Mouse (Mus musculus): Measurements from ENCODE around the gene Henmt1. TPM values are rescaled to one million over a fixed set of nuclear protein-coding genes. Genes with fewer than 3 reads are reported as not detected.

Gene Henmt1
- total and polyA plus RNA-seq, 2 experiments from 2014 or later = 1.3 to 2.6 TPM

DNA sequence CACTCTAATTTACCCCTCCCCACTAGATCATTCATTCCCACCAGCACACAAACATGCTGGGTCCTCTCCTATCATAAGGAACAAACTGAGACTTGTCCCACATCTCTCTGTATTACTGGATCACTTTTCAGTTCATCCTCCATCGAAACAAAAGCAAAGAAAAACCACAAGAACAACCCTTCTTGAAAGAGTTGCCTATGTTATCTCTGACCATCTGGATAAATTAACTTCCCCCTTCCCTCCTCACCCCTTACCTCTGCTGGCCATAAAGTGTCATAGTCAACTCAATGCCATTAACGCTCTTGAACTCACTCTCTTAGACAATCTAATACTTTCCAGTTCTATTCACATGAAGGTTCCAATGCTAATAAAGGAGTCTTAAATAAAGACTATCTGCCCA lies 54.8 kb downstream of the Henmt1 start:
- no peak overlapping the region for H3K9ac ChIP-seq (replicated peaks; ENCODE audit: low read length, poor library complexity, severe bottlenecking)
- DNase-seq (ENCODE audit: low spot score) (no peak), ATAC-seq (ENCODE audit: low FRiP score) (no peak)
- no peaks in the 10 kb centered on the region for H3K9me3 ChIP-seq (ENCODE audit: low read length)
- H3K36me3 ChIP-seq (ENCODE audit: insufficient read depth, low read length) = peaks cover 18% of the 10 kb centered on the region
- H3K4me3 ChIP-seq (ENCODE audit: low read depth, low read length) = no peak overlapping the region
- no peaks in the 10 kb centered on the region for H3K27me3 ChIP-seq (ENCODE audit: insufficient read depth, low read length)
- no peak for TF ChIP-seq CTCF (IDR thresholded peaks at IDR 0.05)
- H3K27ac ChIP-seq (ENCODE audit: low read depth, low read length) = no peak overlapping the region
- WGBS = 95% methylated on average over 2 of the region's 2 CpGs
- no peaks in the 10 kb centered on the region for H3K4me1 ChIP-seq (ENCODE audit: insufficient read depth, low read length)
- H3K4me2 ChIP-seq (ENCODE audit: low read depth, low read length, poor library complexity, severe bottlenecking) = no peak overlapping the region

DNA sequence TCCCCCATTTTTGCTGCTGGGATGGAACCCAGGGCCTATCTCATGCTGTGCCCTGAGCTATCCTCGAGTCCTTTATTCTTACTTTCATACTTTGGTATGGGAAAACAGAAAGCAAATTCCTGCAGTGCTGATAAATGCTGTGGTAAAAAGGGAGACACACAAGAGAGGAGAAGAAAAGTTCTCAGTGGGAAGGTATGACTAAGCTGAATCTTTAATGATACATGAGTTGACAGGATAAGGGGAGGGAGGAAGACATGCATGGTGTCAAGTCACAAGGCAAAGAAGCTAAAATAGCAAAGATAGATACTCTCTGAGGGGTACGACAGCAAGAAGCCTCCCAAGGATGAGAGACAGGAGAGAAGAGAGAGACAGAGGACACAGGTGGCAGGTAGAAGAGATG lies 55.7 kb downstream of the Henmt1 start:
- TF ChIP-seq CTCF (IDR thresholded peaks at IDR 0.05) = no peak
- no peak overlapping the region for H3K4me3 ChIP-seq (ENCODE audit: low read depth, low read length)
- no peaks in the 10 kb centered on the region for H3K4me1 ChIP-seq (ENCODE audit: insufficient read depth, low read length)
- ATAC-seq (ENCODE audit: low FRiP score) = no peak
- H3K9me3 ChIP-seq (ENCODE audit: low read length) = no peaks in the 10 kb centered on the region
- H3K27ac ChIP-seq (ENCODE audit: low read depth, low read length) = no peak overlapping the region
- no peak overlapping the region for H3K9ac ChIP-seq (replicated peaks; ENCODE audit: low read length, poor library complexity, severe bottlenecking)
- no peaks in the 10 kb centered on the region for H3K27me3 ChIP-seq (ENCODE audit: insufficient read depth, low read length)
- 85% methylated on average over 2 of the region's 2 CpGs for WGBS
- no peak overlapping the region for H3K4me2 ChIP-seq (ENCODE audit: low read depth, low read length, poor library complexity, severe bottlenecking)
- peaks cover 10% of the 10 kb centered on the region for H3K36me3 ChIP-seq (ENCODE audit: insufficient read depth, low read length)
- DNase-seq (ENCODE audit: low spot score) = no peak

DNA sequence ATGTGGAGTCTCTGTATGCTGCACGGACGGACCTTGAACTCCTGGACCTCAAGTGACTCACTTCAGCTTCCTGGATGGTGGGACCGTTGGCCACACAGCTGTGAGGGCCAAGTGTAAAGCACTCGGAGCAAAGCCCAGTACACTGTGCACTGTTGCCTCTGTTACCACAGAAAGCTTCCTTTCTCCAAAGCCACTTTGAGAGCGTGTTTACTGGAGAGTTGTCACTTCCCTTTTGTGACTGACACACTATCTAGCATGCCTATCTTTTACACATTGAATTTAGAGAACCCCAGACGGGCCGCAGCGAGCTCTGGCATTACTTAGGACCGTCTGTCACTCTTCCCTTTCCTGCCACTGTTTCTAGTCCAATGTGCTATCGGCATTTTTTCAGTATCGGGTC lies 57.6 kb downstream of the Henmt1 start:
- no peak for TF ChIP-seq CTCF (IDR thresholded peaks at IDR 0.05)
- no peak overlapping the region for H3K9ac ChIP-seq (replicated peaks; ENCODE audit: low read length, poor library complexity, severe bottlenecking)
- no peaks in the 10 kb centered on the region for H3K4me1 ChIP-seq (ENCODE audit: insufficient read depth, low read length)
- 85% methylated on average over 11 of the region's 11 CpGs for WGBS
- no peak for ATAC-seq (ENCODE audit: low FRiP score)
- DNase-seq (ENCODE audit: low spot score) = no peak
- H3K9me3 ChIP-seq (ENCODE audit: low read length) = no peaks in the 10 kb centered on the region
- no peak overlapping the region for H3K4me3 ChIP-seq (ENCODE audit: low read depth, low read length)
- H3K36me3 ChIP-seq (ENCODE audit: insufficient read depth, low read length) = peaks cover 16% of the 10 kb centered on the region; the same call in 1 of the 2 replicates
- H3K27ac ChIP-seq (ENCODE audit: low read depth, low read length) = no peak overlapping the region
- H3K27me3 ChIP-seq (ENCODE audit: insufficient read depth, low read length) = no peaks in the 10 kb centered on the region
- H3K4me2 ChIP-seq (ENCODE audit: low read depth, low read length, poor library complexity, severe bottlenecking) = no peak overlapping the region

- H3K4me2 ChIP-seq (ENCODE audit: low read depth, low read length, poor library complexity, severe bottlenecking) = no peak overlapping the region
- H3K36me3 ChIP-seq (ENCODE audit: insufficient read depth, low read length) = peaks cover 20% of the 10 kb centered on the region; the same call in 1 of the 2 replicates
- no peak overlapping the region for H3K27ac ChIP-seq (ENCODE audit: low read depth, low read length)
- 64% methylated on average over 4 of the region's 4 CpGs for WGBS
- no peaks in the 10 kb centered on the region for H3K9me3 ChIP-seq (ENCODE audit: low read length)
- H3K4me1 ChIP-seq (ENCODE audit: insufficient read depth, low read length) = no peaks in the 10 kb centered on the region
- H3K4me3 ChIP-seq (ENCODE audit: low read depth, low read length) = no peak overlapping the region
- no peaks in the 10 kb centered on the region for H3K27me3 ChIP-seq (ENCODE audit: insufficient read depth, low read length)
- no peak overlapping the region for H3K9ac ChIP-seq (replicated peaks; ENCODE audit: low read length, poor library complexity, severe bottlenecking)
- no peak for DNase-seq (ENCODE audit: low spot score)
- no peak for ATAC-seq (ENCODE audit: low FRiP score)
- TF ChIP-seq CTCF (IDR thresholded peaks at IDR 0.05) = no peak
These were observed 58.1 kb downstream of the Henmt1 start for GRCm38 (mm10) chr3:108997762-108998161.

DNA sequence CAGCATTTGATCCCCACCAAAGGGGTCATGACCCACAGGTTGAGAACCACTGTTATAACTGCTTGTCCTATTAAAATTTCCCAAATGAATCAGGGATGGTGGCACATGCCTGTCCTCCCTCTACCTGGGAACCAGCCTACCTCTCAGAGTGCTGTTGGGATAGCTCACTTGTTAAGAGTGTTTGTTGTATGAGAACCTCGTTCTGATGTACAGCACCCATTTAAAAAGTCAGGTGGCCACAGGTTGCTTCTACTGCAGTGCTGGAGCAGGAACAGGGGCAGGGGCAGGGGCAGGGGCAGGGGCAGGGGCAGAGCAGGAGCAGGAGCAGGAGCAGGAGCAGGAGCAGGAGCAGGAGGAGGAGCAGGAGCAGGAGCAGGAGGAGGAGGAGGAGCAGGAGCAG lies 59.5 kb downstream of the Henmt1 start:
- 82% methylated on average over 1 of the region's 1 CpGs for WGBS
- DNase-seq (ENCODE audit: low spot score) (no peak), ATAC-seq (ENCODE audit: low FRiP score) (no peak)
- Histone ChIP-seq H3K9ac (replicated peaks; ENCODE audit: low read length, poor library complexity, severe bottlenecking) (no peak overlapping the region), H3K4me2 (ENCODE audit: low read depth, low read length, poor library complexity, severe bottlenecking) (no peak overlapping the region), H3K4me1 (ENCODE audit: insufficient read depth, low read length) (no peaks in the 10 kb centered on the region), H3K4me3 (ENCODE audit: low read depth, low read length) (no peak overlapping the region), H3K9me3 (ENCODE audit: low read length) (no peaks in the 10 kb centered on the region), H3K36me3 (ENCODE audit: insufficient read depth, low read length) (peaks cover 20% of the 10 kb centered on the region; the same call in 1 of the 2 replicates), H3K27me3 (ENCODE audit: insufficient read depth, low read length) (no peaks in the 10 kb centered on the region), H3K27ac (ENCODE audit: low read depth, low read length) (no peak overlapping the region)
- no peak for TF ChIP-seq CTCF (IDR thresholded peaks at IDR 0.05)

- Histone ChIP-seq H3K9me3 (ENCODE audit: low read length) (no peaks in the 10 kb centered on the region), H3K4me3 (ENCODE audit: low read depth, low read length) (no peak overlapping the region), H3K4me2 (ENCODE audit: low read depth, low read length, poor library complexity, severe bottlenecking) (no peak overlapping the region), H3K4me1 (ENCODE audit: insufficient read depth, low read length) (no peaks in the 10 kb centered on the region), H3K9ac (replicated peaks; ENCODE audit: low read length, poor library complexity, severe bottlenecking) (no peak overlapping the region), H3K27ac (ENCODE audit: low read depth, low read length) (no peak overlapping the region), H3K27me3 (ENCODE audit: insufficient read depth, low read length) (no peaks in the 10 kb centered on the region), H3K36me3 (ENCODE audit: insufficient read depth, low read length) (peaks cover 15% of the 10 kb centered on the region; the same call in 1 of the 2 replicates)
- WGBS = 81% methylated on average over 5 of the region's 5 CpGs
- ATAC-seq (ENCODE audit: low FRiP score) (no peak), DNase-seq (ENCODE audit: low spot score) (no peak)
- TF ChIP-seq CTCF (IDR thresholded peaks at IDR 0.05) = no peak
These were observed 66.1 kb downstream of the Henmt1 start for GRCm38 (mm10) chr3:109005777-109006176.

Measured in midbrain, postnatal 0 days (tissue).